Mouse (Mus musculus): ENCODE data around the gene Ndrg3.

Gene Ndrg3

DNA sequence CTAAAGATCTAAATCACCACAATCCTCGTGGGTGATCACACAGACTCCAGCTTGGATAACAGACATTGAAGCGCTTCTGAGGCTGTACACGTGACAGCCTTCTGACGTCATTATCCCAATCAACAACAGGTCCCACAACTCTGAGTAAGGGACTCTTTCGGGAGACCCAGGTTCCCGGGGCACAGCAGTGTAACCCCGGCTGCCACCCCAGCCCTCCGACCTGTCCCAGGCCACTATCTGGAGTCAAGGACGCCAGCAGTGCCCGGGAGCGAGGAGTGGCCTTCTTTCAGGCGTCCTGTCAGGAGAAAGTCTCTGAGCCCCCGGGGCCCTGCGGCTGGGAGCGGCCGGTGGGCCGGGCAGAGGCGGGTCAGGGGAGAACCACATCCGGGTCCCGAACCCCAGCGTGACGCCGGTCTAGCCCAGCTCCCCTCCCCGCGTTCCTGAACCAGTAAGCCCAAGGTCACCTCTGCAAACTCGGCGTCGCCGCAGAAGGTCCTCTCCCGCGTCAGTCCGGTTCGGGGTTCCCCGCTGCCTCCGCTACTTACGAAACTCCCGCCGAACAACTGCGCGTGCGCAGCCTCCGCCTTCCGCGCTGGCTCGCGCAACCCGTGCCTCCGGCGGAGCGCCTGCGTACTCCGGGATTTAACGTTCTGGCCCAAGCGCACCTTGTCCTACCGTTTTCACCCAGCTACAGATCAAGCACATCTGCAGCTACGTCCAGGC lies 14.8 kb upstream of the Ndrg3 start, which contains the start of gene Dsn1:
Gene Dsn1, minus strand, starts transcription at position 644 of the 723 bp plus-strand sequence.
- in situ Hi-C loops (cut with MboI; ENCODE audit: low pct_unique_long_range_greater_than_20kb in 1 of 2, low sequenced_read_pairs in 2 of 2, unreplicated experiment in 1 of 2): no loop called here

DNA sequence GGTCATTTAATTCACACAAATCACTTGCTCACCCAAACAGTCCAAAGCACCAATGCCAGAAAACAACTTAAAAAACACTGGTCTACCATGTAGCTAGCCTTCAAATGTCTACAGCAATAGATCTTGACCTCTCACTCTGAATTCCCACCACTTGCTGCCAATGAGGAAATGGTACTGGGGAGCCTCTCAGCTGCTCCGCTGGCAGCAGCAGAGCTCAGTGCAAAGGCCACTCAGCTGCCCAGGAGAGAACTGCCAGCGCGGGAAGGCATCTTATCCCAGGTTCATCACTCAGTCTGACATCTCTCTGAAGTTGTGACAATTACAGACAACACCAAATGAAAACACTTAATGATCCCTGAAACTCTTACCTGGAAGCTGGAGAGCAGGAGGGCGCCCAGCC lies 10.5 kb upstream of the Ndrg3 start:
- in situ Hi-C loops (cut with MboI; ENCODE audit: low pct_unique_long_range_greater_than_20kb in 1 of 2, low sequenced_read_pairs in 2 of 2, unreplicated experiment in 1 of 2): no loop called here

DNA sequence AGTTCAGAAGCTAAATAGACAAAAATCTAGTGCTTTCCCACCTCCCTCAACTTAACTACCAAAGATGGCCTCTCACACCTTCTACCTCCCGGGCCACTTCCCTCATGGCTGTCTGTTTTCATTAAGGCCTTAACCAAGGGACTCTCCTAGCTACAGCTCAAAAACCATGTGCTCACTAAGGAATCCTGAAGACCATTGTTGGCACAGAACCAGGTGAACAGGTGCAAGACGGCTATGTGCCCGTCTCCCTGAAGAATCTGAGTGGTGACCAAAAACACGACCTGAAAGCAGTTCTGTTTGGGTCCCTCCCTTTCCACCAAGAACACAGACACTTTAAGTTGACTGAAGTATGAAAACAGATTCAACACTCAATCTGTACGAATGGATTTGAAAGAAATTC lies 6.4 kb upstream of the Ndrg3 start:
- in situ Hi-C loops (cut with MboI; ENCODE audit: low pct_unique_long_range_greater_than_20kb in 1 of 2, low sequenced_read_pairs in 2 of 2, unreplicated experiment in 1 of 2): no loop called here

DNA sequence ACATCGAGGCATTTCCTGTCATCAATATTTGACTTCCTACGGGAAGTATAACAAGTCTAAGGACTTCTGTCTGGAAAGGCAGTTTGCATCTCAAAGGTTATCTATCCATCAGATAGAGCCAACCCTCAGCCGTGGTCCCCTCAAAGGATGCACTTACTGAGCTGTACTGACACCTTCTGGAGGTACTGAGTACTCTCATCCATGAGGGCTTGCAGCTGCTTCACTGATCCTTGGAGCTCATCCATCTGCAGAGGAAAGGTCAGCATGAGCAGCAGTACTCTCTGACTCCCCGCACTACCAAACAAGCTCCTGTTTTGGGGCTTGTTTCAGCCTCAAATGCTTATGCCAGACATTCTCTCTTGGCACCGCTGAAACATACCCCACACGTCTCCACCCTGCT lies 4.7 kb upstream of the Ndrg3 start:
- in situ Hi-C loops (cut with MboI; ENCODE audit: low pct_unique_long_range_greater_than_20kb in 1 of 2, low sequenced_read_pairs in 2 of 2, unreplicated experiment in 1 of 2): no loop called here

DNA sequence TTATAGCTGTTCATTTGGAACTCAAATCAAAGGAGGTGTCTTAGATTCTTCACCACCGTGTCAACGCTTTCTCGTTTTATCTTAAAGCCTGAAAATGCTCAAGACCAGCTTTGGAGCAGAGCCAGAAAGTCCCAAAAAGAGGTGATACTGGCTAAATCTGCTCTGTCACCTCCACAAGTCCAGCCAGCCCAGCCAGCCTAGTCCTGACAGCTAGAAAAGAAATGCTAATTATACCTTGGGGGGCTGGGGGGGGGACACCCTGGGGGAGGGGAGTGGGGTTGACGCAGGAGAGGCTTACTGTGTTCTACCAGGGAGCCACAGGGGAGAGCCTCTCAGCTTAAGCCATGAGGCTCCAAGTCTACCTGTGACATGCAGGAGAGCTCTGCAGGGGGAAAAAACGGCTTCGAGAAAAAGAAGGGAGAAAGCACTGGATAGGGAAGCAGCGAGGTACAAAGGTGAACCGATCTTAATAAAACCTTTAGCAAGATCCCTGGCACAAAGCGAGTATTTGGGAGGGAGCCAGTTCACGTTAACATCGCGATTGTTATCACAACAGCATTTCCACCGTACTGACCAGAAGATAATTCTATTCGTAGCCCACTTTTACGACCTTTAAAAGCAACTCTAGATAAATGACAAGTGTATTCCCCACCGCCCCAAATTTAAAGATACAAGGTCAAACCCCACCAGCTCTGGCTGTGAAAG lies 977 bp downstream of the Ndrg3 start:
- in situ Hi-C loops (cut with MboI; ENCODE audit: low pct_unique_long_range_greater_than_20kb in 1 of 2, low sequenced_read_pairs in 2 of 2, unreplicated experiment in 1 of 2): no loop called here

DNA sequence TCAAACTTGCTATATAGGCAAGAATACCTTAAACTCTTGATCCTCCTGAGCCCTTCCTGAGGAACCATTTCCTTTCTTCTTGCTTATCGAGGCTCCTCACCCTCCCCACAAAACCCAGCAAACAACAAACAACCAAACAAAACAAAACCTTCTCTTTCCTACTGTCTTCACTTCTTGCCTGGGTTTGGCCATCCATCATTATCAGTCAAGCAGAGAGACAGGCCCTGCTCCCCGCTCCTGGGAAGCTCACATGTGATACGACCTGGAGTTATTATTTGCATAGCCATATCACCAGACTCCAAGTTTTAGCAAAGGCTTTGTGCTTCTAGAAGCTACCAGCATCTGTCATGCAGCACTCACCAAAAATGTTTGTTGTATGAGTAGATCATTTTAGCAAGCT lies 4.5 kb downstream of the Ndrg3 start:
- in situ Hi-C loops (cut with MboI; ENCODE audit: low pct_unique_long_range_greater_than_20kb in 1 of 2, low sequenced_read_pairs in 2 of 2, unreplicated experiment in 1 of 2): no loop called here

DNA sequence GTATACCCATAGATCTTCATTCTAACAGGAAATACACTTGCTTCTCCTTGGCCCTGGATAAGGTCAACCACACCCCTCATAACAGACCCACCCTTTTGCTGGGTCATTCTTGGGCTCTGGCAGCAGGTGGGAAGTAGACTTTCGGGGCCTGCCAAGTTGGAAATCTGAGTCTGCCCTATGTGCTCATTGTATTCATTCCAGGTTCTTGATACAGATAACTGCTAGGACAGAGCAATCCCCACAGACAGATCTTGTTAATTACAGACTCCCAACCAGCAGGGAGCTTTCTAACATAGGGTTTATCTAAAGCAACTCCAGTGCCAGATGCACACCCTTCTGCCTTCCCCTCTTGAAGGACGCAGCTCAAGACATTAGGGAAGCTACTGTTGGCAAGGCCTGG lies 9.0 kb downstream of the Ndrg3 start:
- in situ Hi-C loops (cut with MboI; ENCODE audit: low pct_unique_long_range_greater_than_20kb in 1 of 2, low sequenced_read_pairs in 2 of 2, unreplicated experiment in 1 of 2): no loop called here

DNA sequence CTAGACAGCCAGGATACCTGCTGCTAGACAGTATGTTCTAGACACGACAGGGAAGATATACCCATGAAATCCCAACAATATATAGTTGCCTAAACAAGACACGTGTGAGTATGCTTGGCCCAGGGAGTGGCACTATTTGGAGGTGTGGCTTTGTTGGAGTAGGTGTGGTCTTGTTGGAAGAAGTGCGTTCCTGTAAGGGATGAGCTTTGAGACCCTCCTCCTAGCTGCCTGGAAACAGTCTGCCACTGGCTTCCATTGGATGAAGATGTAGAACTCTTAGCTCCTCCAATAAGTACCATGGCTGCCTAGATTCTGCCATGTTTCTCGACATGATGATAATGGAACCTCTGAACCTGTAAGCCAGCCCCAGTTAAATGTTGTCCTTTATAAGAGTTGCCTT lies 10.6 kb downstream of the Ndrg3 start:
- in situ Hi-C loops (cut with MboI; ENCODE audit: low pct_unique_long_range_greater_than_20kb in 1 of 2, low sequenced_read_pairs in 2 of 2, unreplicated experiment in 1 of 2): no loop called here

DNA sequence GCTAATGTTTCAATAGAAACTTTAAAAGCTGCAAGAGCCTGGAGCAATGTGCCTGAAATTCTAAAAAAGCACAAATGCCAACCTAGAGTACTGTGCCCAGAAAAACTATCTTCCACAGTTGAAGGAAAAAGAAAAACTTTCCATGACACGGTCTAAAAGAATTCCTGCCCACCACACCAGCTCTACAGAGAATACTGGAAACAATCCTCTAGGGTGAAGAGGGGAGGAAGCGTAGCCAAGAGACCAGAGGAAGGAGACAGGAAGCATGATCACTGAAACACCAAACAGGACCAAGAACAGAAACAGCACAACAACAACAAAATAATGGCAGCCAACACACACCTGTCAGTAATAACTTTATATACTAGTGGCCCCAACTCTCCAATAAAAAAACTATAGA lies 11.8 kb downstream of the Ndrg3 start:
- in situ Hi-C loops (cut with MboI; ENCODE audit: low pct_unique_long_range_greater_than_20kb in 1 of 2, low sequenced_read_pairs in 2 of 2, unreplicated experiment in 1 of 2): no loop called here

DNA sequence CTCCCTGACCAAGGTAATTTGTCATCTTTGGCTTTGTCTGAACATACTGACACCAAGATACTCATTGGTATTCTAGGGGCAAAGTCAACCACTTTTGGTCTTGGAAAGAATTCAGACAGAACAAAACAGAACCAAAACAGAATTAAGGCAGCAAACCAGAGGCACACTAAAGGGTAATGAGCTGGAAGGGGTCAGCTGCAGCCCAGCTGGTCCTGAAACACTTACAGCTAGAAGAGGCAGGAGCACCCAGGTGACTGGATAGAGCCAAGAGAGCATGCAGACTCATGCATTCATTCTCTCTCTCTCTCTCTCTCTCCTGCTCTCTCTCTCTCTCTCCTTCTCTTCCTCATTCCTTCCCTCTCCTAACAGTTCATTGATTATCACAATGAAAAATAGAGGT lies 15.1 kb downstream of the Ndrg3 start:
- in situ Hi-C loops (cut with MboI; ENCODE audit: low pct_unique_long_range_greater_than_20kb in 1 of 2, low sequenced_read_pairs in 2 of 2, unreplicated experiment in 1 of 2): no loop called here

DNA sequence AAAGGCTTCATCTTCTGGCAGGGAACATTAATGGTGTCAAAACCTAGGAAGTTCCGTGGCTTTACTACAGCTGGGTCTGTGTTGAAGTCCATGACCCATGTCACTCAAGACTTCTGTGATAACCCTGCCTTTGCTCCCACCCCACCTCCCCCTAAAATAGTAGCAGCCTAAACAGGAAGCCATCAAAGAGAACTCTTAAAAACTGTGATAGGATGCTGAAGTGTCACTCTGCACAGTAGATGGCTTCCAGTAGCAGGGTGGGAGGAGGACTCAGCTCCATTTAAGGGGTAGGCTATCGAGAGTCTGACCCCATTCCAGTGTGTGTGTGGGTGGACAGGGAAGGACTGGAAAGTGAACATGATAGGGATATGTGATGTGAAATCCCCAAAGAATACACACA lies 16.9 kb downstream of the Ndrg3 start:
- in situ Hi-C loops (cut with MboI; ENCODE audit: low pct_unique_long_range_greater_than_20kb in 1 of 2, low sequenced_read_pairs in 2 of 2, unreplicated experiment in 1 of 2): no loop called here

DNA sequence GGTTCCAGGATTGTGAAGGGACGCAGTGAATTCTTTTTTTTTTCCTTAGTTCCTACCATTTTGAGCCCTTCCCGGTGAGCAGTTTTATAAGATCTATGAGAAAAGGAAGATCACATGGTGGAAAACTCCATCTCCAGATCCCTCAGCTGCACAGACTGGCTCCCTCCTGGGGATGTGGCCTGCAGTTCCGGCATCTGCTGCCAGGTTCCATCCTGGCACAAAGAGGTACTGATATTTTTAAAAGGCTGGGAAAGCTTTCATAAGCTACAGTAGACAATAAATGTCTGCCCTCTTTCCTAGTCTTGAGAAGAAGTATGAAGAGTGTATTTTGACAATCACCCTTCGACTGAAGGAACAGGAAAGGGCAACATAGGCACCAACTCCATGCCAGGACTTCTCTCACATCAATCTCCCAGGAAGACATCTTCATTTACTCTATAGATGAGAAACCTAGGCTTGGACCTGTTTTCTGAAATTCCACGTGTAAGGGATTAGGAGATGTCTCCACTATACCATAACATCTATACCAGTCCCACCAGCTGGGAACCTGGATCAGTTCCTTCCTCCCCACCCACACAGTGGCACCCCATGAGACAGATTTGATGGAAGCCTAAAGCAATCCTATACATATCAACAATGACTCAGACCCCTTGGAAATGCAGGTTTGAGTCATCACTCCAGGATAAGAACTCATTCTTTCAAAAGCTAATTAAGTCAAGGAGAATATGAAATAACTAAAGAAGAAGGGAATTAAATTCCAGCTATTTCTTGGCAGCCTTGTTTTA lies 18.3 kb downstream of the Ndrg3 start:
- in situ Hi-C loops (cut with MboI; ENCODE audit: low pct_unique_long_range_greater_than_20kb in 1 of 2, low sequenced_read_pairs in 2 of 2, unreplicated experiment in 1 of 2): no loop called here

DNA sequence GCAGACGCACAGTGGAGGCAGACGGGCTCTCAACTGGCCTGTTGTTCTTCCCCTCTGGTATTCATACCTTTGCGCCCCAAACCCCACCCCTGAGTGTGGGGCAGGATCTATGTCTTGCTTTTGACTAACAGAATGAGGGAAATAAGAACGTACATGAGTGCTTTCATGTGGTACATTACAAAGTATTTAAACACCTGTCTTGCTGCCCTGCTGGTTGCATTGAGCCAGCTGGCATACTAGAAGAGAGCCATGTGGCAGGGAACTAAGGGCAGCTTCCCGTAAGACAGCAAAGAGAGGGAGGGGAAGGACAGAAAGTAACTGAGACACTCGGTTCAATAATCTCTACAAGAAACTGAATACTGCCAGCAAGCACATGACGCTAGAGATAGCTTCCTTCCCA lies 21.6 kb downstream of the Ndrg3 start:
- in situ Hi-C loops (cut with MboI; ENCODE audit: low pct_unique_long_range_greater_than_20kb in 1 of 2, low sequenced_read_pairs in 2 of 2, unreplicated experiment in 1 of 2): no loop called here

DNA sequence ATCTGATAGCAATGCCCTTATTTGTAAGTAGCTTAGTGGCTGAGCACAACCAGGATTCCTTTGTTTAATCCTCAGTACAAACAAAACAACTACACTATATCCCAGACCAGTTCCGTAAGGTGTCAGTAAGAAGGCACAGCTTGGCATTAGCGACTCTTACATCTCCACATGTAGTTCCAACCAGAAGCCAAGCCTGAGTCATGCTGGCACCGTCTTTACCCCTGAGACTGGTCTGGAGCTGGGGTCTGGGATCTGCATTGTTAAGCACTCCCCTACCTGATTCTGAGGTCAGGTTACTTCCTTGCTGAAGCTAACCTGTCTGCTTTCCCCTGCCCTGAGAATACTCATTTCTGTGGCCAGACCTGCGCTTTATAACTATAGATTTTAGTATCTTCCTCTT lies 23.4 kb downstream of the Ndrg3 start:
- in situ Hi-C loops (cut with MboI; ENCODE audit: low pct_unique_long_range_greater_than_20kb in 1 of 2, low sequenced_read_pairs in 2 of 2, unreplicated experiment in 1 of 2): no loop called here

DNA sequence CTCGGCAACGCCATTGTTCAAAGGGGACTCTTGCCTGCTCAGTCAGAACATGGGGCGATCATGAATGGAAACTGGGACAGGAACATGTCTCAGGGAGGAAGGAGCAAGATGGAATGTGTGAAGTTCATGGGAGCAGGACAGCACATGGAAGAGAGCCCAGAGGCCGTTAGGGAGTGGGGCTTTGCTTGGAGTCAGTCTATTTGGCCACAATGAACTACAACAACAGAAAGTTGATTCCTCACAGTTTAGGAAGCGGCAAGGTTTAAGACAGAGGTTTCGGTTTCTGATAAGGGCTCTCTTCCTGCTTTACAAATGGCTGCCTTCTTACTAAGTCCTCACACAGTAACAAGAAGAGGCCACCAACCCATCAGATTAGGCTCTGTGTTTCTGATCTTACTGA lies 24.5 kb downstream of the Ndrg3 start:
- in situ Hi-C loops (cut with MboI; ENCODE audit: low pct_unique_long_range_greater_than_20kb in 1 of 2, low sequenced_read_pairs in 2 of 2, unreplicated experiment in 1 of 2): no loop called here

DNA sequence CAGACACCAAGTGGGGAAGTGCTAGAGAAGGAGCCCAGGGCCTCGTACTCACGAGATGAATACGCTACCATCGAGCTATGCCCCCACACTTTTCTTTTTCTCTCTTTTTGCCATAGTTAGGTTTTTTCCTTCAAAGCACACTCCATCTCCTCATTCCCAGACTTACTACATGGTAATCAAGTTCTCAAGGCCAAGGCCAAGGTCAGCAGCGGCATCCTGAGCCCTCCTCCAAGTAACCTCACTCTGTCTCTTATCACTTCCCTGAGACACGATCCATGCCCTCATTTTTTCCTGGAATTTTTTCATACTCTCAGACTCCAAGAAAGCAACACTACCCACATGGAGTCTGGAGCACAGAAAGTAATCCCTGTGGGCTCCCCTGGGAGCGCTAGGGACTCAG lies 28.0 kb downstream of the Ndrg3 start:
- in situ Hi-C loops (cut with MboI; ENCODE audit: low pct_unique_long_range_greater_than_20kb in 1 of 2, low sequenced_read_pairs in 2 of 2, unreplicated experiment in 1 of 2): no loop called here

DNA sequence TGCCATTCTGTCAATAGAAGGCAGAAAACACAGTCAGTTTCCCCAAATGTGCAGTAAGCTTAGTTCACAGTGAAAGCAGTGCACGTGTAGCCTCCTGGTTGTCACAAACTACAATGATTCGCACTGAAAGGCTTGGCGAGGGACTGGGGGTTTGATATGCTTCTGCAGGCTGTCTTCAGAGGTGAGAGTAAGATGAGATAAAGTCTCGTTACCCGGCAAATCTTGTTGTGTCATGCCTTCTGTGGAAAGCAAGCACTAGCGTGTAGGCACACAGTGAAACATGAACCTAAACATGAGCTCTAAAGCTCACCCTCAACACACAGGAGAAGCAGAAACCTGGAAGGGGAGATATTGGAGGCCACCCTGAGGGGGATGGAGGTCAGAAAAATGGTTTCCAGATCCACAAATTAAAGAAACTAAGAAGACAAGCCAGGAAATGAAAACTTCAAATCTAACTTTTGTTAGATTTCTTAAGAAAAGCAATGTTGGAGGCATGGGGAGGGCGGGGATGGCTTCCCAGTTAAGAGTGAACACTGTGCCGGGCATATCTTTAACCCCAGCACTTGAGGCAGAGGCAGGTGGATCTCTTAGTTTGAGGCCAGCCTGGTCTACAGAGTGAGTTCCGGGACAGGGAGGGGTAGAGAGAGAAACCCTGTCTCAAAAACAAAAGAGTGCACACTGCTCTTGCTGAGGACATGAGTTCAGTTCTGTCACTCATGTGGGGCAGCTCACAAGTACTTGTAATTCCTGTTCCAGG lies 33.2 kb downstream of the Ndrg3 start:
- in situ Hi-C loops (cut with MboI; ENCODE audit: low pct_unique_long_range_greater_than_20kb in 1 of 2, low sequenced_read_pairs in 2 of 2, unreplicated experiment in 1 of 2): no loop called here

DNA sequence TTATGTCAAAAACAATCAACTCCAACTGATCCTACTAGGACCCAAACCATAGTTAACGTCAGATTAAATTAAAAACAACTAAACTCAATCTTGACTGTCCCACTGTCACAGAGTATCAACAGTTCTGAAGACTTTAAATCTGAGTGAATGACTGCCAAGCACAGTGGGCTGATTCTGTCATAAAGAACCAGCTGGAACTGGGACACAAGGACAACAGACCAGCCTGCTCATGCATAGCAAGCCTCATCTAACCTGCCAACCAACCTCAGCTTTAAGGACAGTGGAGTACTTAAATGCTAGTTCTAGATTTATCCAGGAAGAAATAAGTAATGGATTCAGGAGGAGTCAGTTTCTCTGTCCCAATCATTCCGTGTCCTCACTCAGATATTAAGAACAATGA lies 34.8 kb downstream of the Ndrg3 start:
- in situ Hi-C loops (cut with MboI; ENCODE audit: low pct_unique_long_range_greater_than_20kb in 1 of 2, low sequenced_read_pairs in 2 of 2, unreplicated experiment in 1 of 2): no loop called here

DNA sequence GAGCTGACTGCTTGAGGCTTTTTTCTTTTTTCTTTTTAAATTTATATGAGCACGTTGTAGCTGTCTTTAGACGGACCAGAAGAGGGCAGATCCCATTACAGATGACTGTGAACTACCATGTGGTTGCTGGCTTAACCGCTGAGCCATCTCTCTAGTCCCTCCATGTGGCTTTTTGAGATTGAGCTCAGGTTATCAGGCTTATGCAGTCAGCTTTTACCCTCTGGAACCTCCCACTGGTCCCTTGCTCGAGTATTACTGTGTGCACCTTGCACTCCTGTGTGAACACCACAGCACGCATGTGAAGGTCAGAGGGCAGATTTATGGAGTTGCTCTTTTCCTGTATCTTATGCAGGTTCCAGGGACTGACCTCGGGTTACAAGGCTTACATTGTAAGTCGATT lies 35.5 kb downstream of the Ndrg3 start:
- in situ Hi-C loops (cut with MboI; ENCODE audit: low pct_unique_long_range_greater_than_20kb in 1 of 2, low sequenced_read_pairs in 2 of 2, unreplicated experiment in 1 of 2): no loop called here
